Mouse (Mus musculus): ENCODE data around the gene Flywch1.

GRCm38 (mm10) chr17:23741359-23742209, 29.8 kb downstream of the Flywch1 start:
- TF ChIP-seq CTCF (IDR thresholded peaks at IDR 0.05; ENCODE audit: low read depth) (no peak), EP300 (optimal IDR thresholded peaks at IDR 0.05) (no peak)
